Mouse (Mus musculus) cerebellum, adult 11-12 months (tissue): ENCODE results near the gene Mrpl11.
"Not testable (repeated sequence)": the region's sequence is repeated elsewhere in the genome, so short reads cannot be mapped to it uniquely, and the experiment has no call there.

ENCODE experiments used
- DNase-seq: peaks from one replicate; pipeline ENCODE4 v3.0.0; 2022

Mrpl11 gene

DNA sequence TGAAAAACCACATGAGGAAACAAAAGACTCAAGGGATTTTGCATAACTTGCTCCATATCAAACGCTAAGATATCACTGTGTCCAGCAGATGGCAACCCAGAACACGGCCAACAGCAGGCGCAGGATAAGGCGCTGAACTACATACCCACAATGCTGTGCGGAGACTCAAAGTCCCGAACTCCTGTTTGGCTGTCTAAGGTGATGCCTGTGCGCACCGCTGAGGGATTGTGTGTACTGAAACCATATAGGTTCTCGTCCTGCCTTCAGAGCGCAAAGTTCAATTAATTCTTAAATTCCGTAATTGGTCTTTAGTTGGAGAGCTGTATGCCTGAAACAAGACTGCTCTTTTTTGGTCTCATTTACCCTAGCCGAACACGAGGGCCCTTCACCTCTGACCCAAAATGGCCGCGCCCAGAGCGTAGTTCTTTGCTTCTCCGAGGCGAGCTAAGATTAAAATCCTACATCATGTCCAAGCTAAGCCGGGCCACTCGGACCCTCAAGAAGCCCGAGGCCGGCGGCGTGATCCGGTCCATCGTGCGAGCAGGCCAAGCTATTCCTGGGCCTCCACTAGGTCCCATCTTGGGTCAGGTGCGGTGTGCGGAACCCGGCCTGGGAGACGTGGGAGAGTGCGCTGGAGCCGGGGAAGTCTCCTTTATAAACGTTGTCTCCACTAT lies at the start of gene Mrpl11:
Gene Mrpl11 (plus strand): TSS at position 220 of the 674 bp plus-strand sequence.
- DNase-seq, result peak; percentile 89

DNA sequence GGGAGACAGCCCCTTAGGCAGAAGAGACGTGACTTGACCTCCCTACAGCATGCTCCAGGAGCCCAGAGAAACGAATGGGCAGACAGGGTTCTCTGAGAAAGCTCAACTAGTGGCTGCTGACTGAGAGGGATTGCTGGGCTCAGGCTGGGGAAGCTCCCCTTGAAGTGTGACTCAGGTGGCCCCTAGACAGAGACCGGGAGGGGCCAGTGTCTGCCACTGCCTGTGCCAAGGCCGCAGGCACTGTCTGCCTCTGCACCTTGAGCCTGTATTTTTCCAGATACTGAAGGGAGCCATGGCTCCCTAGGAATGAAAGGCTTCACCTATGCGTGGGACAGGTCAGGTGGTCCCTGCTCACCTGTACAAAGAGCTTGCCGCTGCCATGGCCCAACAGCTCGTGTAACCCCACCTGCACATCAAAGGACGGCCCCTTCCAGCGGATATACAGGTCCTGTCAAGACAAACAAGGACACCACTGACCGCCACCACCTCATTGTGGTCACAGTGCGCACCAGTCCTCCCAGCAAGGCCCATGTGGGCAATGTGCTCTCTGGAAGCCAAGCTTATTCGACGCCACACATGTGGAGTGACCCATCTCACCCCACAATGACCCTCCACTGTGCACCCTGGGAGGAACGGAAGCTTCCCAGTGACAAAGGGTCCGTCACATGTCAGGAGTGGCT lies 45.9 kb upstream of the Mrpl11 start:
- DNase-seq, result no peak

DNA sequence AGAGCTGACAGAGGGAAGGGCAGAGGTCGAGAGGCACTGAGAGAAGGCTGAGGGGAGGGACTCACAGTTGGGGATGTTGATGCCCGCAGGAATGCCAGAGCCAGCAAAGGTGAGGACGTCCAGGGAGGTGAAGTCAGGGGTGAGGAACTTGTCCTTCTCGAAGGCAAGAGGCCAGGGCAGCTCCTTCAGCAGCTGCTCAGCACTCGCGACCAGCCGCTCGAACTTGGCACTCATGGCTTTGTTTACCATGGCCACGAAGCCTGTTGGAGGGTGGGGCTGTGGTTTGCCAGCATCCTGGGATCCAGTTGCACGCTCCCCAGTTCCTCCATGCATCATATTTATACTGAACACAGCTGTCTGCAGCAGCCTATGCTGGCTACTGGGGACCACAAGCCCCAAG lies 45.1 kb upstream of the Mrpl11 start:
- no peak for DNase-seq

DNA sequence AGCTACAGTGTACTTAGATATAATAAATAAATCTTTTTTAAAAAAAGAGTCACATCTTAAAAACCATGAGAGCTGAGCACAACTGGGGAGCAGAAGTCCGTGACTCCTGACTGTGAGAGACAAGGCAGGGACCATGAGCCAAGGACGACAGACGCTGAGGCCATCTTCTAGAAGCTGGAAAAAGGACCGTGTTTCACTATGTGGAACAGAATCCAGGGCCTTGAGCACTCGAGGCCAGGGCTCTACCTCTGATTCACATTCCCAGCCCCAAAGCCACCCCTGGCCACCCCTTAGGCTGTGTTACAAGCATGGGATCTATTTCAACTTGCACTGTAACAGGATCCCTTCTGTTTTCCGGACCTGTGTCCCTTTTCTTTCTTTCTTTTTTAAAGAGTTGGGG lies 42.3 kb upstream of the Mrpl11 start:
- no peak for DNase-seq

DNA sequence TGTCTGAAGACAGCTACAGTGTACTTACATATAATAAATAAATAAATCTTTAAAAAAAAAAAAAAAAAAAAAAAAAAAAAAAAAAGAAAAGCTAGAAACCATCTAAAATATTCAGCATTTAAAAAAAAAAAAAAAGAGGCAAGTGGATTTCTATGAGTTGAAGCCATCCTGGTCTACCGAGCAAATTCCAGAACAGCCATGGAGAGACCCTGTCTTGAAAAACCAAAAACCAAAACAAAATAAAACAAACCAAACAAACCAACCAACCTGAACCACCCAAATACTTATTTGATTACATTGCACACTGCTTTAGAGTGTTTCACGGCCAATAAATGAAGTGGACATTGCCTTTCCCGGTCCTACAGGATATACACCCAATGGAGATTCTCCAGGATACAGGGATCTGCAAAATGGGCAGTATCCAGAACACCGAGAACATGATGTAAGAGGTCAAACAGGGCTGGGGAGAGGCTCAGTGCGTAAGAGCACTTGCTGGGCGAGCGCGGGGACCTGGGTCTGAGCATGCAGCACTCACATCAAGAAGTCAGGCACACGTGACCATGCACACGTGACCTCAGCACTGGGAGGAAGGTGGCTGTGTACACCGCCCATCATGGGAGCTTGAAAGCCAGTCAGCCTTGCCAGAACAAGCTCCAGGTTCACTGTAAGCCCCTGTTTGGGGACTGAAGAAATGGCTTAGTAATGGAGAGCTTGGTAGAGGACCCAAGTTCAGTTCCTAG lies 36.7 kb upstream of the Mrpl11 start:
- no peak for DNase-seq

DNA sequence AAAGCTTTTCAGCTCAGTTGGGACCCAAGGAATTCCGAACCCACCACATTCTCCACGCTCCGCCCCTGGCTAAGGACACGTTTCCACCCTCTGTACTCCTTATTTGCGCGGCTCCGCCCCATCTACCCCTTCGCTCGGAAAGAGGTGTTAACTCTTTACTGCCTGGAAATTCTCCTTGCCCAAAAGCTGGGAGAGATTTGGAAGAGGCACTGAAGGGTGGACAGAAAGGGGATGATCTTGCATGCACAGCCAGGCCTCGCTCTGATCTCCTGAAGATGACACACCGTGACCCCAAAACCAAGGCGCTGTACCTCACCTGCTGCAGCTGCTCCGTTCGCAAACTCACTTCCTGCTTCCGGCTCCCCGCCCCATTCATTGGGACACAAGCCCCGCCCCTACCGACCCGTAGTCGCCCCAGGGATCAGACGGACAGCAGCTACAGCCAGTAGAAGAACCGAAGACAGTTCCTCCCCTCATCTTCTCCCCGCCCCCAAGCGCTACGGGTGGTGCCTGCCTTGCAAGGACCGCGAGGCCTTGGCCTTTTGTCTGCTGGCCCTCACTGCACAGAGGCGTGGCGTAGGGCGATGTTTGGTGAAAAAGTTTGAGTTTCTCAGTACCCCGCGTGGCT lies 33.9 kb upstream of the Mrpl11 start, which contains the start of gene Dpp3:
Gene Dpp3 (minus strand): TSS at position 384 of the 628 bp plus-strand sequence.
- DNase-seq, result peak; percentile 95

DNA sequence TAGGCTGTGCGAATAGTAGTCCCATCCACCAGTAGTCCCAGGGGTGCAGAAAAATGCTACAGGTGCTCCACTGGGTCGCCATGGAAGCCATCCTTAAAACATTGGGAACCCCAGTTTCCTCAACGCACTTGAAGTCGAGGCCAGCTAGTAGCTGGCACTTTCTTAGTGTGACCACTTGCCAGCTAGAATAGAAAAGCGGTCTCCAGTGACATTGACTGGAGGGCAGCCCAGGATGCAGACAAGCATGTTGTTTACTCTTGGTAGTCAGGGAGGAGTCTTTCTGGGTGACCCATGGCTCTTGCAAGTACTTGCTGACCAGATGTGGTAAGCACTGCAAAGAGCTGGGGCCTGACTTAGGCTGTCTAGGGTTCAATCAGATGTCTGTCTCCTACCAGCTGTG lies 33.2 kb upstream of the Mrpl11 start:
- peak; percentile 40 for DNase-seq

DNA sequence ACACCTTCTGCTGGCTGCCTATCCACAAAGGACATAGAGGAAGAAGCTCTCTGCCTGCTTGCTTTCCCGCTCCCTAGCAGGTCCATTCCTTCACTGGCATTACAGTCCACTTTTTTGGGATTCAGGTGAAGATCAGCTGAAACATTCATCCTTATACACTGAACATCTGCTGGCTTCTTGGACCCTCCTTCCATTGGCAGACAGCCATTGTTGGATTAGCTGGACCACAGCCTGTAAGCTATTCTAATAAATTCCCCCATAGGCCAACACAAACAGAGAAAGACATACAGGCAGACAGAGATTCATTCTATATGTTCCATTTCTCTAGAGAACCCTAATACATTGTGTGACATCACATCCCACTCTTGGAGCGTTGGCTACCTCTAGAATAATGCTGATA lies 25.1 kb upstream of the Mrpl11 start:
- DNase-seq, result no peak

DNA sequence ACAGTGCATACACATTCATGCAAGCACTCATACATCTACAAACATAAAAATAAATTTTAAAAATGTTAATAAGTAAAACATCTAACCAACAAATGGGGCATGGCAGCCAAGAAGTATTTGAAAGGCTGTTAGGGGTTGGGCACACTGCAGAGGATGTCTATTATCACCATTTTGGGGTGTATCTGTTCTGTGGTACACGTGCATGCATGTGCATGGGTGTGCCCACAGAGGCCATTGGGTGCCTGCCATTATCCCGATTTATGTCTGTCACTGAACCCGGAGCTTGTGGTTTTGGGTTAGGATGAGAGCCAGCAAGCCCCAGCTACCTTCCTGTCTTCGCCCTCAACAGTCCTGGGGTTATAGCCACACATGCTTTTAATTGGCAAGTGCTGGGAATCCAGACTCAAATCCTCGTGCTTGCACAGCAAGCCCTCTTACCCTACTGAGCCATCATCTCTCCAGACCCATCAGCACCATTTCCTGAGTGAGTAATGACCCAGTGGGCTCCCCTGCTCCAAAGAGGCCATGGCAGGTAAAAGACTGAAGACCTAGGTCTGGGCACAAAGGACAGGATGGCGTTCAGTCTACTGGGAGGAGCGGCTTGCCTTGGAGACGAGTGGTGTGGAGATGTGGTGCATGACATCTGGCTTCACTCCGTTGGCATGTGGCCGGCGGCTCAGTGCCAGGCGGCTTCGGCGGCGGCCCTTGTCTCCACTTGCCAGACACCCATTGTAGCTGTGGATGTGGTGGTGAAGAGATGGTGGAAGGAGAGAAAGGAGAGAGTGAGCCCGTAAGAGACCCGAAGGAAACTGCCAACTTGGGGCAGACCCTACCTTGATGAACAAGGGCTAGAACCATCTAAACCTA lies 24.3 kb upstream of the Mrpl11 start:
- DNase-seq, result peak; percentile 45

DNA sequence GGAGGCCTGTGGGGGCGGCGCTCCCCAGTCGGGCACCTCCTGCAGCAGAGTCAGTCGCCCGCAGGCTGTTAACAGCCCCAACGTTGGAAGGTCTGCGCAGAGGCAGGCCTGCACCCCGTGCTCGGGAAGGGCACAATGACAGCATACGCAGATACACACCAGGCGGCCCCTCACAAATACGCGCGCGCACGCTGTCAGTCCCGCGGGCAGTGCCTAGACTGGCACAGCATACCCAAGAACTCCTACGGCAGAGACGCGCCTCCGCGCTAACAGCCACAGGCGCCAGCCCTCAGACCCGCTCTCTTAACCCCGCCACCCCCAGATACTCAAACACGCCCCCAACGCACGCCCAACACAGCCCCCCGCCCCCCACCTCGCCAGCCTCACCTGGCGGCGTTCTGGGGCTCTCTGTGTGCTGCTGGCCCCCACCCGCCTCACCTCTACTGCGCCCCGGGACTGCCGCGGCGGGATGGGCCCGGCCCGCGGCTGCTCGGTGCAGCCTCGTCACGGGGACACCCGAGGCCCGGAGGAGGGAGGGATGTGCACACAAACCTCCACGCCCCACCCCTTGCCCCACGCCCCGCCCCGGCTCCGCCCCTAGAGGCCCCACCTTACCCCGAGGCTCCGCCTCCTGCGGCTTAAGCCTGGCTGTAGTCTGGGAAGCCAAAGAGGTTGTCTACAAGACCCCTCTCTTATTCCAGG lies 19.2 kb upstream of the Mrpl11 start, which contains the start of gene Peli3:
Gene Peli3 (minus strand): TSS at position 577 of the 702 bp plus-strand sequence.
- DNase-seq, result peak; percentile 82

DNA sequence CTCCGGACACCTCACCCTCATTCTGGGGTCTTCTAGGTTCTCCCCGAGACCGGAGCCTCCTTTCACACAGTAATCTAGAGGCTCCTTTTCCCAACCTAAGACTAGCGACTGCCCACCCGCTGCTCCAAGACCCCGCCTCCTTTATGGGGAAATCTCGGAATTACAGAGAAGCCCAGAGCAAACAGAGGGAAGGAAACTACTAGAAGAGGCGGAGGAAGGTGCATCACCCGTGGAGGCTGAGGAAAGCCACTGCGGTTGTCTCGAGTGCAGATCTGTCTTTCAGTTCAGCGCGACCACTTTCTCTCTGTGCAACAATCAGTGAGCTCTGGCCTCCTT lies 18.7 kb upstream of the Mrpl11 start:
- no peak for DNase-seq

DNA sequence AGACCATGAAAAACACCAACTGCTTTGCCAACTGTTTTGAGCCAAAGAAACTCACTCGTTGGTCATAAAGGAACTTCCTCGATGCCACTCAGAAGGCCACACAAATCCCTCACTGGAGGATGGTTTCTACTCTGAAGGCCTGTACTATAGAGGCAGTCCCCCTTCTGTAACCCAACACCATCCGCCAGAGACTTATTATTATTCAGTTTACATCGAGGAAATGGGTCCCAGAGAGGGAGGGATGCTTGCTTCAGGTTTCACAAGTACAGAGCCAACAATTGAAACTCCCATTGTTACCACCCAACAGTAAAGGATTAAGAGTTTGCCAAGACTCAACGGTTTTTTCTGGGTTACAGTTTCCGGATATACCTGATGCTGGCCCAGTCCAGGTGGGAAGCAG lies 16.4 kb upstream of the Mrpl11 start:
- no peak for DNase-seq

DNA sequence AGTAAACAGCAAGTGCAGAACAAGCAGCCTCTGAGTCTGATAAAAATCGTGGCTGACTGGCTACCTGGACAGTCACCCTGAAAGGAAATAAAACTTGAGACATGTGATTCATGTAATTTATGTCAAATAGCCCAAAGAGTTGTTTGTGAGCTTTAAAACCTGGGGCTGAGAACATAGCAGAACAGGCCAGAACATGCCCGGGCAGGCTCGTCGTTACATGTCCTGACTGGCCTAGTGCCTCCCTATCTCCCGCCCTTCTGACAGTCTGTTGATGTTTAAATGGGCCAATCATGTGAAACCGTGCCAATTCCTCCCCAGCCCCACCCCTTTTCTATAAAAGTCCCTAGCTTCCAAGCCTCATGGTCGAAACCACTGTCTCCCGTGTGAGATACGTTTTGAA lies 13.3 kb upstream of the Mrpl11 start:
- DNase-seq, result not testable (repeated sequence)

DNA sequence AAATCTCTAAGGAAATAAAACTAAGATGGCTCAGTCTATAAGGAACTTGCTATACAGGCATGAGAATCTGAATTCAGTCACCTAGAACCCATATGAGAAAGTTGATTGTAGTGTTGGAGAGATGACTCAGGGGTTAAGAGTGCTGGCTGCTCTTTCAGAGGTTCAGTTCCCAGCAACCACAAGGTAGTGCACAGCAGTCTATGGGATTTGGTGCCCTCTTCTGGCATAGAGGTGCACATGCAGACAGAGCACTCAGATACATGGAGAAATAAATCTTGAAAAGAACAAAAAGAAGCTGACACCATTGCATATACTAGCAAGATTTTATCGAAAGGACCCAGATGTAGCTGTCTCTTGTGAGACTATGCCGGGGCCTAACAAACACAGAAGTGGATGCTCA lies 6.3 kb downstream of the Mrpl11 start:
- DNase-seq, result no peak

DNA sequence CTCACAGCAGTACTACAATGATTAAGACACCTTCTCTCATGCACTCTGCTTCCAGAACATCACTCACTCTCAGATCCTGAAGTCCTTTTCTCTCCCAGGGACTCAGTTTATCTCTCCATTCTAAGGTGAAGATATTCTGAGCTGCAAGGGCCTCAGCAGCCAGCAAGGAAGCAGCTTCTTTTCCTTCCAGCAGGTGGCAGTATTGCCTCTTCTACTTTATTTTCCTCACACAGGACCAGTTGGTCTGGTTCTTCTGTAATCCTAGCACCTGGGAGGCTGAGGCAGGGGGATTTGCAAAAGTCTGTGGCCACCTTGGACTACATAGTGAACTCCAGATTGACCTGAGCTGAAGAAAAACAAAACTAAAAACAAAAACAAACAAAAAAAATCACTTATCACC lies 19.8 kb downstream of the Mrpl11 start:
- DNase-seq, result no peak

DNA sequence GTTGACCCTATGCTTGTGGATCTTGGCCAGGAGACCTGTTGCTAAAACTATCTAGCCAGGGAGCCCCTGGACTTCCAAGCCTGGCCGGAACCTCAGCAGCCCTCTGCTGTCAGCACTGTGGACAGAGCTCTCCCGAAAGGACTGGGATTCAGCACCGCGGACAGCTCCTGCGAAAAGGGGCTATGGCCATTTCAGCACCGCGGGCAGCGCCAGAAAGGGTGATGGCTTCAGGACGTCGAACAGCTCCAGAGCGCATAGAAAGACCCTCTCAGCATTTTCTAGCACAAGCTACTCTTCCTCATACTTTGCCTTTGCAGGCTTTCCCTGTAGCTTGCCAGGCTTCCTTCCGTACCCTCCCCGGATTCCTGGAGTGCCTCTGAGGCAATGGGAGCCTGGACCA lies 27.1 kb downstream of the Mrpl11 start:
- DNase-seq, result no peak

DNA sequence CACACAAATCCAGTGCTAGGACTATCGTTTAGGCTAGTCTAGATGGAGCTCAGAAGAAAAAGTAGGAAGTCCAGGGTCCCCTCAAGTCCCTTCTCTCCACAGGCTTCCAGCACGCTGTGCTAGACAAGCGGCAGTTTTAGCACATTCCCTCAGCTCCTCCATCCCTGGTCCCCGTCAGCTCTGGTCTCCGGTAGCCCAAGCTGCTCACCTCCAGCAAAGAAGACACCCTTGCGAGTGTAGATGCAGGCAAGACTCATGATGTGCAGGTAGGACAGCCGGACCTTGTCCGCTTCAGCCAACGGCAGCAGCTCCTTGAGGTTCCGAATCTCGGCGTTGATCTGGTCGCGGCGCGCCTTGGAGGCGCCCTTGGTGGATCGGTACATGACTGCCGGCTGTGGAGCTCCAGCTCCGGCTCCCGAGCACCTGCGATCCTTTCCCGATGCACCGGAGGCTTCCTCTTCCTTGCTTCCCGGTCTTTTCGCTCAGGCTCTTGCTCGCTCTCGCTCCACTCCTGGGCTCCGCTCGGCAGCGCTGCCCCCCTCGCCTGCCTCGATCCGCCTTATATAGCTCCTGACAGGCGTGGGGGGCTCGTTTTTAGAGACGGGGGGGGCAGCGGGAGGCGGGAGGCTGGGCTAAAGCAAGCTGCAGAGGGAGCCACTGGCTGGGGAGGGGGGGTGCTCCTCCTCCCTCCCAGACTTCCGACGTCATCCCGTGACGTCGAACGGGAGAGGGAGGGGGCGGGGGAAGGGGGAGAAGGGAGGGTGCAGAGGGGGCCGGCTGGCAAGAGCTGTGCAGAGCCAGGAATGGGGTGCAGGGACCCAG lies 27.7 kb downstream of the Mrpl11 start:
- peak; percentile 81 for DNase-seq

DNA sequence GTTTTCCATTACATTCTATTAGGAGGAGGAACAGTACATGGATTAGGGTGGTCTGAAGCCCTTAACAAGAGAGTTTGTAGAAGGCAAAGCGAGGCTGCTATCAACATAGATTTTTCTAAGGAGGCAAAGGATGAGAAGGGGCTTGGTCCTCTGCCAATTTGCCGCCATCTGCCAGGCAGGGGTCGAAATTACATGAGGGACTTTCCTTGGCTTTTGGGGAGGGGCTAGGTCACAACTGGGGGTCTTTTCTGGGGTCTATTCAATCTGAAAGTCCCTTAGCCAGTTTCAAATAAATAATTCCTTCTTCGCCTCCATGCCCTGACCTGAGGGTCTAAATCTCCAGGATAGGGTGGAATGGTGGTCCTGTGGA lies 28.3 kb downstream of the Mrpl11 start, which contains the start of gene Npas4:
Gene Npas4 (minus strand): TSS at position 61 of the 370 bp plus-strand sequence.
- no peak for DNase-seq

DNA sequence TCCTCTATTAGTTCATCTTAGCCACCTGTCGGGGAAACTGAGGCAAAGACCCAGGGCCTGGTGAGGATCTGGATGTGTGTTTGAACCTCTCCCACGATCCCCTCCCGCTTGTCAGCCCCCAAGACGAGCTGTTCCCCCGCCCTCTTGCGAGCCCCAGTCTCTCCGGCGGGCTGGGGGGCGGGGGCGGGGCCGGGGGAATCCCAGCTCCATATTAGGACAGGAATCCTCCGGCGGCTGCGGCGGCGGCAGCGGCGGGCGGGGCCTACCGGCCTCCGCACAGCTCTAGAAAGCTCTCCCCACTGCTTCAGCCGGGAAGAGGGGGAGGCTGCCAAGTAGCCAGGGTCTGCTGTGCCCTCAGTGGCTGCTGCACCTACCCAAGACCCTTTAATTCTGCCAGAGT lies 28.8 kb downstream of the Mrpl11 start:
- peak; percentile 60 for DNase-seq

DNA sequence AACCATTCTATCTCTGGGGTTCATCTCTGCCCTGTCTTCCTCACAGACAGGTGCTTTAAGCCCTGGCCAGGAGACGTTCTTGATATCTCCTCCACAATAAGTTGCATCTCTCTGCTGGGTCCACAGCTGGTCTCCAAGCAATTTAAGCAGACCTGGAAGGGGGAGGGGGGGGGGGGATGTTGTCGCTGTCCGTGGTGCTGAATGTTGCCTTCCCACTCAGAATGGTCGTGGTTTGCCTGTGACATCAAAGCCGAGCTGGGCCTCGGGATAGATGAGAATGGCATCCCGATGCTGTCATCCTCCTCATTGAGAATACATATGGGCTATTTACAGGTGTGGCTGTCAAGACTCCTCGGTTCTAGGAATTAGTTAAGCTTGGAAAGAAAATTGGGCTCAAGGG lies 30.4 kb downstream of the Mrpl11 start:
- no peak for DNase-seq

DNA sequence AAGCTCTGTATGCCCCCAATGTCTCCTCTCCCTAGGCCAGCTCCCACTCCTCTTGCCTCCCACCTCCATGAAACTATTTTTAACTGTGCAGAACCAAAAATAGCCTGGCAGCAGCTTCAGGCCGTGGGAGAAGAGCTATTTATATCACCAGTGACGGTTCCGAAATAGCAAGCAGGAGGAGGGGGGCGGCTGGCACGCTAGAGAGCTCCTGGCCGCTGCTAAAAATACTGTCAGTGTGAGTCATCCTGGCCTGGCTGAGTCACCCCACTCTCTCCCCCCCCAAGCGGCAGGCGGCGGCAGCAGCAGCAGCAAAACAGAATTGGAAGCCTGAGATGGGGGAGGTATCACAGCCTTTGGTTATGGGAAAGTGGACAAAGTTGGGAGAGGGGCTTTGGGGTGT lies 31.0 kb downstream of the Mrpl11 start:
- peak; percentile 90 for DNase-seq
